Mouse (Mus musculus) urinary bladder, postnatal 36 days (tissue): Measurements from ENCODE around the gene Nrcam.

Source experiments
- DNase-seq, 2 experiments: peaks; one replicate each; pipeline ENCODE4 v3.0.0; 2022; ENCODE audit warnings: low spot score in 2 of 2, mixed read lengths in 1 of 2

Nrcam gene

GRCm38 (mm10) chr12:44357881-44358280, 29.2 kb downstream of the Nrcam start:
- DNase-seq = no peak

DNA sequence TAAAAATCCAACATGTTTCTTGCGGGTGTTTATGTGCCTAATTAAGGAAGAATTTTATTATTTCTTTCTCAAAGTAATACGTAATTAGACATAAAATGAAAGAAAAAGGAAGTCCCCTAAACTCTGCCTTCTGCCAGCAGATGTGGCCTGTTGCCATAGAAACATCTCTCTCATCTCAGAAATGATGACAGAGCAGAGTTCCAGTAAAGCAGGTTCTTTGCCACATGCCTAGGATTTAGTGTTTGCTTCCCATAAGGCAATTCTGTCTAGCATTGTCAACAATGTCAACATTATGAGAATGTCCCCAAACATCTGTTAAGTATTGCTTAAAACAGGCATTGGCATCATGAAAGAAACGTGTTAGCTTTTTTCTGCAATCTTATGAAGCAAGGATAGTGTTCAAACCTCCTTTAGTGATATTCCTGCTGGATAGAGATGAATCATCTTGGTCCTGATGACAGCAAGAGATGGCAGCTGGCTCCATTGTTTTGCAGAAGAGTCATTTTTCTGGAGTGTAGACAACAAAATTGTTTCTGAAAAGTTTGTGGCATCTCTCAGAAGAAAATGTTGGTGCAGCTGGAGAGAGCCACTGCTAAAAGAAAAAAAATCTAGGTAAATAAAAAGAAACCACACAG, 42.5 kb downstream of the Nrcam start:
- DNase-seq = no peak

- DNase-seq = no peak
Observed at GRCm38 (mm10) chr12:44375956-44376355, 47.3 kb downstream of the Nrcam start.

DNA sequence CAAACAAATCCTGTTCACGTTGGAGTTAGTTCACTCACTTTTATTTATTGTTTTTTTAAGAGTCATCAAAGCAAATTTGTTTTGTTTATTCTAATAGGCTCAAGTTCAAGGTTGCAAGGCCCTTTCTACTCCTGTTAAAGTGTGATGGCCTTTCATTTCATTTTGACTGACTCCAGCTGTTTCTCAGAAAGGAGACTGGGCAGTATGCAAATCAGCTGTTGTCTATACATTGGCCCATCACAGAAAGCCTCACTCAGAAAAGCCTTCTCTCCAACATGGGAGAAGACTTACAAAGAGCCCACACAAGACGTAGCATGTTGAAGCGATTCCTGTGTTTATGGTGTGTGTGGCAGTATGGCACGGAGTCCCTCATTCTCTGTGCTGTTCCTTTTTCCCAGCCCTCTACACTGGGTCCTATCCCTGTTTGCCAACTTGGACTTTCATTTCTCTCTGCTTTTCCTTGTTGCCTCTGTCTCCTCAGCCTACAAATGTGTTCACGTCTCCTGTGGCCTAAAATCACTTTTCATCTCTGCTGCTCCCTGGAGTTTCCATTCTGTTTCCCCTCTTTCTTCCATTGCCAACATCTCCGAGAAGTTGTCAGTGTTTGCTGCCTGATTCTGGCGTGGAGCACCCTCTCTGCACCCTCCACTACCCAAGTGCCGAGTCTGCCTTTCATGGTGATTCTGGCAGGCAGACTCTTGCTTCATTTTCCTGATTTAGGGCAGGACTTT, 49.9 kb downstream of the Nrcam start:
- DNase-seq = no peak

- DNase-seq = no peak
Observed at GRCm38 (mm10) chr12:44380805-44381204, 52.1 kb downstream of the Nrcam start.

DNA sequence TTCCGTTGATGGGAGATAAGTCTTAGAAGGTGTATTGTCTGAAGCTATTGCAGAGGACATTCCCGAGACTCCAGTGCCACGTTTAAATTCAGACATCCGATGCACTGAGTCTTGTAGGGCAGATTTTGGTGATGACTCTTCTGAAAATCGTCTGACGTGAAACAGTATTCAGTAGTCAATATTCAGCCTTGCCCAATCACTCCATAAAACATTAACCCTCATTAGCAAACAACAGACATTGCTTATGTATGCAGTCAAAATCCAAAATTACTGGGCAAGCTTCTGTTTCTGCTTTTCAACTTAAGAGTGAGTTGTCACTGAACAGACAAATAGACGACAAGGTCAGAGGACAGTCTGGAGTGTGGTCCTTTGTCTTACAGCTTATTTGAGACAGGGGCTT, 57.7 kb downstream of the Nrcam start:
- DNase-seq = no peak

DNA sequence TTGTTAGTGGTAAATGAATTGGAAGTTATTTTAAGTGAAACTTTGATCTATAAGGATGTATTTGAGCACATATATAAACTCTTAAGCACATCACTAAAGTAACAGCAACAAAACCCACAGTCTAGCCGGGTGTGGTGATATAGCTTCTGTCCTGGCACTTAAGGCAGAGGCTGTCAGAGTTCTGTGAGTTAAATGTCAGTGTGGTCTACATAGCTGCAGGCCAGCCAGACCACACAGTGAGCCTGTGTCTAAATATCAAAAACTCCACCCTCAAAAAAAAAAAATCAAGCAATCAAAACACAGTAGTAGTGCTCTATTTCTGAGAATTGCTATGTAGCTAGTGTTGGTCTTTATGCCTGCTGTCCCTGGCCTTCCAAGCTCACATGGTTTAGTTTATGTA, 59.5 kb downstream of the Nrcam start:
- DNase-seq = no peak

DNA sequence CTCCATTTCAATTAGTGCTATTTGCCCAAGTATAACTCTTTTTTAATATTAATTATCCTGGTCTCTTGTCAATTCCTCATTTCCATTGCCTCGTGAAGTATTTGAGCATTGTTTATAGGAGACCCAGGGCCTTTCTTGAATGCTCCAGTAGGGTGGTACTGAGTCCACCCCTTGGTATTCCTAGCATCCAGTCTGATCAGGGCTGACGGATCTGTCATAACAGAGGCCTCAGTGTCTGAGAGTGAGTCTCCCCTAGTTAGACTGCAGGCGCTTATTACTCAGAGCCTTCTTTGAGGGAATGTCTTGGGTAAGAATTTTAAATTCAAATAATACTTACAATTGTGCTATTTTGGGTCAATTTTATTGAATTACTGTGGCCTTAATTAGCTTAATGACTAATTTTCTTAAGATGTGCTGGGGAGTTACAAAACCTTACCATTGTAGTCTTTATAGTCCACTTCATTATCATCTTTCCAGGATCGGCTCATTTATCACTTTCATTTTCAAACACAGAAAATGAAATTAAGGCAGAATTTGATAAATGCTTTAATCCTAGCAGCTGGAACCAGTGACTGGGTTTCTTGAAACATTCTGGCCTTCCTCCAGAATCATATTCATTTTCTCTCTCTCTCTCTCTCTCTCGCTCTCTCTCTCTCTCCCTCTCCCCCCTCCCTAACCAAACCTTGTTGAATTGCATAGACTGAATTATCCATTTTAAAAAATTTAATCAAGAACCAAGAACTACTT, 61.9 kb downstream of the Nrcam start:
- no peak for DNase-seq

DNA sequence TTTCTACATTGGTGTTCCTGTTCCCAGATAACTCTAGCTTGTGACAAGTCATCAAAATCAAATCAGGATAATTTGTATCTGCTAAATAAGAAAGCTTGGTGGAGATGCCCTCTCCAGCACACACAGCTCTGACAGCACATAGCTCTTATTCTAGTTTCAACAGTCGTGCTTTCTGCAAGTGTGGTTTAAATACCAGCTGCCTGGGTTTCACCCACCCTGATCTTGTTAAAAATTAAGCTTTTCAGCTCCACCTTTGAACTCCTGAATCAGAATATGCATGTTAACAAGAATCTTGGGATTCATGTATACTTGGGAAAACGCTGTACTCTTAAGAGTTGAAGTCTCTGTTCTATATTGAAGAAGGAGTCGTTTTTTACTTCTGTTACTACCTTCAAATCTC, 66.2 kb downstream of the Nrcam start:
- no peak for DNase-seq

GRCm38 (mm10) chr12:44397782-44398181, 69.1 kb downstream of the Nrcam start:
- DNase-seq = no peak

DNA sequence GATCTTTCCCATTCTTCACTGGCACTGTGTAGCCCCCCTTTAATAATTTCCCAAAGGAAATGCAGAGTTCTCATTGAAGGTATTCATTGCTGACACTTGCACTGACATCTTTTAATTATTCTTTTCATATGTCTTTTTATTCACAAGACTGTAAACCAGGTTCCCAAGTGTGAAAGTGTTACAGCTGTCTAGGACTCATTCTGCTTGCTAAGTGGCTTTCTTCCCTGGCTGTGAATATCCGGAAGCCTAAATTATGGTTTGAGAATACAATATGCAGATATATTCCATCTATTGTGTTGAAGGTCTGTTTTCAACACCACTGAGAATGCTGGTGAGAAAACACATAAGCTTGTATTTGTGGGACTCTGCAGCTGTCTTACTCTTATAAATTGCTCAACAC, 73.4 kb downstream of the Nrcam start:
- no peak for DNase-seq

GRCm38 (mm10) chr12:44403270-44403669, 74.6 kb downstream of the Nrcam start:
- no peak for DNase-seq

GRCm38 (mm10) chr12:44403731-44404424, 75.2 kb downstream of the Nrcam start:
- DNase-seq = no peak

DNA sequence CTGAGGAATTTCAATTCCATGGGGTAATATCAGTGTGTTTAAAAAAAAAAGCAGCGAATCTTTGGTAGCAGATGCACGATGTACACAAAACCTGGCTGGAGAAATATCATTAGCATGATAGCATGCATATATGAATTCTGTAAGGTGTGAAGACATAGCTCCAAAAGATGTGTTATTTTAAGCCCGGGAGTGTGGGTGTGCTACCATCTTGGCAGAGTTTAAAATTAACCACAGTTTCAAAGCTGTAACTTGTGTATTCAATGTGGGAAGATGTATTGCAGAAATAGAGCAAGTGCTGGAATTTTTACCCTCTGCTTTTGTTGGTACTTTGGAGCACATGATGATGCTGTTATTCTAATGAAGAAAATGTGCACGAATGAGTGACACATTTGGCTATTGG, 81.1 kb downstream of the Nrcam start:
- DNase-seq = no peak

GRCm38 (mm10) chr12:44411031-44411430, 82.3 kb downstream of the Nrcam start:
- no peak for DNase-seq

DNA sequence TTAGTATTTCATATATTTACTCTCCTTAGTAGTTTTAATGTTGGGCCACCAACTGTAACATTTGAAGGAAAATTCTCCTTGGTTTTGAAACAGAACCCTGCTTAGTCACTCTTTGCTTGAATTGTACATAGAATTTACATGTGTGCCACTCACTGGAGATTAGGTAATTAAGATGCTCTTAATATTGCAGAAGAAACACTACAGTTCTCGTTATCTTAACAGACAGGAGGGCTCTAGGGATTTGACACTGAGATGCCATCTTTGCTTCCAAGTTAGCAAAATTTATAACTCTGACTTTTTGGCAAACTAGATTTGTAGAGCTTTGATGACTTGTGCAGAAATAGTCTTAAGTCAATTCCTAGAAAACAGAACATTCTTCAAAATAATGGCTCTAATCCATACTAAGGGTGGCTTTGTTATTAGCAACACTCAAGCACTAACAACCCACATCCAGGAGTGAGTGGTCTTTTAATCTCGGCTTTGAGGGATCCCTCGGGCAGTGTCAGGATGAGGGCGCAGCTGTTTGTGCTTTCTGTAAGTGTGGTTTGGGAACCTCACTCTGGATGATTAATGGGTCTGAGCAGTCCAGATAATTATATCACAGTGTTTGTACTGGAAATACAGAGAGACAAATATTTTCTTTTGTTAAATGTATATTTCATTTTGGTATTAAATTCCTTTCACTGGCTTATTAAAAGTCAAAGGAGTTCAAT, 93.6 kb downstream of the Nrcam start:
- no peak for DNase-seq

GRCm38 (mm10) chr12:44422867-44423255, 94.2 kb downstream of the Nrcam start:
- no peak for DNase-seq

DNA sequence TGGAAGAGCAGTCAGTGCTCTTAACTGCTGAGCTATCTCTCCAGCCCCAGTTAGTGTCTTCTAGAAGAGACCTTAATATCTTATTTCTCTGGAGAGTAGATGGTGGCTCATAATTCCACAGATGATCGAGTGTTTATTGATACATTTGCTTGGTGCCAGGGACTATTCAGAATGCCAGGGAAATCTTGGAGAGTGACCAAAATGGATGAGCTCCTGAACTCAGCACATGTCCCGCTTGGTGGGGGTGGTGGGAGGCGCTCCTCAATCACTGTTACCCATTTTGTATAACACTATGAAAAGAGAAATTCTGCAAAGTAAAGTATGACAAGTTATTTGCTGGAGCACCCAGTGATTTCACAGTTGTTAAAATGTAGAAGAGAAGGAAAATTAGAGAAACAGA, 95.3 kb downstream of the Nrcam start:
- DNase-seq = no peak

GRCm38 (mm10) chr12:44425040-44425439, 96.4 kb downstream of the Nrcam start:
- DNase-seq = no peak

GRCm38 (mm10) chr12:44430335-44430734, 101.7 kb downstream of the Nrcam start:
- no peak for DNase-seq

- DNase-seq = no peak
Observed at GRCm38 (mm10) chr12:44430996-44431395, 102.3 kb downstream of the Nrcam start.

GRCm38 (mm10) chr12:44432727-44433126, 104.0 kb downstream of the Nrcam start:
- no peak for DNase-seq
